Mouse (Mus musculus) stomach, embryonic 16.5 days (tissue): ENCODE results near the gene Wdr90. TPM values are rescaled to one million over a fixed set of nuclear protein-coding genes. Genes with fewer than 3 reads are reported as not detected.
A peak's percentile ranks its signal among the peaks of the same experiment; 100 is the strongest.
"Not testable (repeated sequence)": the region's sequence is repeated elsewhere in the genome, so short reads cannot be mapped to it uniquely, and the experiment has no call there.

Experiments used
- ATAC-seq: fragments of 200-750 bp; cut with Nextera tagmentation; 2 replicates; pipeline ENCODE4 v1.8.0; 2017; ENCODE audit warnings: moderate number of reproducible peaks, moderate TSS enrichment; ENCODE audit not compliant: insufficient read depth, low FRiP score
- H3K27ac ChIP-seq: fragments of 300-500 bp; sonication (generic); 2 replicates; pipeline ENCODE4 v1.5.1; 2014; ENCODE audit warnings: low read length
- H3K27me3 ChIP-seq: fragments of 300-500 bp; sonication (generic); 2 replicates; pipeline ENCODE4 v1.6.1; 2014; ENCODE audit warnings: low read length, control low read depth, mixed read lengths; ENCODE audit not compliant: control insufficient read depth, insufficient read depth
- H3K36me3 ChIP-seq: fragments of 300-500 bp; sonication (generic); 2 replicates; pipeline ENCODE4 v1.6.1; 2014; ENCODE audit warnings: low read length; ENCODE audit not compliant: control insufficient read depth, insufficient read depth
- H3K4me1 ChIP-seq: fragments of 300-500 bp; sonication (generic); 2 replicates; pipeline ENCODE4 v1.6.1; 2014; ENCODE audit warnings: low read length, control low read depth, mixed read lengths; ENCODE audit not compliant: control insufficient read depth, insufficient read depth
- H3K4me2 ChIP-seq: fragments of 300-500 bp; sonication (generic); 2 replicates; pipeline ENCODE4 v1.6.1; 2014; ENCODE audit warnings: low read depth, low read length, mixed read lengths
- H3K4me3 ChIP-seq: fragments of 300-500 bp; sonication (generic); replicated peaks from 2 replicates; pipeline ENCODE4 v1.5.1; 2014; ENCODE audit warnings: mild to moderate bottlenecking, low read length
- H3K9ac ChIP-seq: fragments of 300-500 bp; sonication (generic); 2 replicates; pipeline ENCODE4 v1.6.1; 2014; ENCODE audit warnings: low read length
- H3K9me3 ChIP-seq: fragments of 300-500 bp; sonication (generic); replicated peaks from 2 replicates; pipeline ENCODE4 v1.6.1; 2016; ENCODE audit warnings: low read length, control low read depth; ENCODE audit not compliant: control insufficient read depth
- WGBS: fragments of 180-500 bp; shearing (Covaris S2); extraction: QIAGEN DNeasy Blood & Tissue Kit; methylation state at CpG from one replicate; pipeline ENCODE4 v1.1.7; 2014; 5-methylcytosine and 5-hydroxymethylcytosine counted together
- polyA plus RNA-seq: library from polyadenylated mRNA; unstranded; fragments of >200 nt; fragmentation: Nextera tagmentation; extraction: Ambion mirVana; gene quantifications from 2 replicates; pipeline ENCODE4 v1.2.1, GENCODE M21; 2015

Wdr90 gene
- polyA plus RNA-seq, 1 experiment from 2014 or later: 22.1 TPM

DNA sequence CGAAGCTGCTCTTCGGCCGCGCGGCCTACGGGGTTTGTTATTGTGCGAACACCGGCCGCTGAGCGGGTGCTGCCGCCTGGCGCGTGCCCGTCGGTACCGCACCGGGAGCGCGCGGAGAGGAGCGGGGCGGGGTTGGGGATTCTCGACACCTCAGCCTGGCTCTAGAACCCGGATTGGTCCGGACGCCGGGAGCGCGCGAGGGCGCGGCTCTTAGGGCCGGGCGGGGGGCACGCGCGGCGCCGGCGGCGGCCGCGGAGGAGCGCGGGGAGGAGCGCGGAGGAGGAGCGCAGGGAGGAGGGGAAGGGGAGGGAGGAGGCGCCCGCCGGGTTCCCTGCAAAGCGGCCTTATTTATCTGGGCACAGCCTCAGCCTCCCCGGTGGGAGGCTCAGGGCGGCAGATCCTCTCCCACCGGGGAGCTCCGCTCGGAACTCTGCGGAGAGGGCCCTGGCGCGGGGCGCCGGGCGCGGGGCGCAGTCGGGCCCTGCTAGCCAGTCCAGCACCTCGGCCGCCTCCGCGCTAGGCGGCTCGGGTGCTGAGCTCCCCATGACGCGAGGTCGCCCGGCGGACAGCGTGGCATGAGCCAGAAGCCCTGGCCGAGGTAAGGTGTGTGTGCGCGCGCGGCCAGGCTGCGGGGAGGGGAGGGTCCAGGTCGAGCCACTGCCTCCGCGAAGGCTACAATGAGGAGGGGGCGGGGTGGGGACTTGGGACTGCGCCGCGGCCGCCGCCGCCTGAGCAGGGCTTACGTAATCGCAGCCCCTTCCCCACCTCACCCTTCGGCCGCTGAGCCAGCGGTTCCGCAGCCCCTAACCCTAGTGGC is 52.3 kb downstream of the Wdr90 start, which contains the start of gene Fbxl16:
Gene Fbxl16, plus strand, starts transcription at position 297 of the 817 bp plus-strand sequence.
- WGBS: under 1% methylated on average over 84 of the region's 100 CpGs
- Histone ChIP-seq H3K27me3 (peaks cover 27% of the 10 kb centered on the region), H3K36me3 (no peaks in the 10 kb centered on the region), H3K4me1 (0 out of 2 replicates have a peak, but pooled peaks cover 2% of the 10 kb centered on the region), H3K4me3 (peak within 1 kb of the TSS; percentile 68), H3K27ac (no peak within 1 kb of the TSS), H3K9me3 (no peaks in the 10 kb centered on the region), H3K4me2 (peak within 1 kb of the TSS; percentile 96), H3K9ac (peak within 1 kb of the TSS; percentile 79)
- ATAC-seq: peak; percentile 88

GRCm38 (mm10) chr17:25808028-25808427 is 53.3 kb downstream of the Wdr90 start:
- H3K36me3 ChIP-seq: no peaks in the 10 kb centered on the region
- no peak overlapping the region for H3K9ac ChIP-seq
- H3K9me3 ChIP-seq: no peaks in the 10 kb centered on the region
- no peak for ATAC-seq
- H3K27me3 ChIP-seq: peaks cover 27% of the 10 kb centered on the region
- H3K4me2 ChIP-seq: peak overlapping the region; percentile 96
- no peak overlapping the region for H3K4me3 ChIP-seq
- no peak overlapping the region for H3K27ac ChIP-seq
- H3K4me1 ChIP-seq: 0 out of 2 replicates have a peak, but pooled peaks cover 2% of the 10 kb centered on the region
- WGBS: 36% methylated on average over 5 of the region's 5 CpGs

DNA sequence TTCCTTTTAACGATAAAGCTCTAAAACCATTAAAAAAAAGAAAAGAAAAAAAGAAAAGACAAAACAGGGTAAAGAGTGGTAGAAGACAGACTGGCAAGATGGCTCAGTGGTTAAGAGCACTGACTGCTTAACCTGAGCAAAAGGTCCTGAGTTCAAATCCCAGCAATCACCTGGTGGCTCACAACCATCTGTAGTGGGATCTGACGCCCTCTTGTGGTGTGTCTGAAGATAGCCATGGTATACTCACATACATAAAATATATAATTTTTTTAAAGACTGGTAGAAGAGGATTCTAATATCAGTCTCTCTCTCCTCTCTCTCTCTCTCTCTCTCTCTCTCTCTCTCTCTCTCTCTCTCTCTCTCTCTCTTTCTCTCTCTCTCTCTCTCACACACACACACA is 53.8 kb downstream of the Wdr90 start:
- not testable (repeated sequence) for H3K9me3 ChIP-seq, ATAC-seq, H3K4me2 ChIP-seq, H3K36me3 ChIP-seq, H3K9ac ChIP-seq, H3K27ac ChIP-seq, H3K4me1 ChIP-seq, H3K4me3 ChIP-seq
- WGBS: 36% methylated on average over 2 of the region's 2 CpGs
- H3K27me3 ChIP-seq: peaks cover 28% of the 10 kb centered on the region

DNA sequence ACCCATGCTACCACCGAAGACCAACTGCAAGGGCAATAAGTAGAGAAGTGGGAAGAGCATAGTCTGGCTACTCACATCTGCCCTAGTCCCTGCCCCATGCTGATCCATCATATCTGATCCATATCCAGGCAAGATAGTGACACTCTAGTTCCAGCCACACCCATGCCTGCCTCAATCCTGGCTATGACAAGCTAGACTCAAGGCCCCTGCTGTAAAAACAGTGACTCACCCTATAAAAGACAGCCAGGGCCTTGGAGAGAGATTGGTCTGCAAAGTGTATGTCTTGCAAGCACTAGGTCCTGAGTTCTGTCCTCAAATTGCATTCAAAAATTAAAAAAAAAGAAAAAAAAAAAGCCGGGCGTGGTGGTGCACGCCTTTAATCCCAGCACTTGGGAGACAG is 54.8 kb downstream of the Wdr90 start:
- H3K4me1 ChIP-seq: 0 out of 2 replicates have a peak, but pooled peaks cover 2% of the 10 kb centered on the region
- no peak overlapping the region for H3K4me3 ChIP-seq
- no peak for ATAC-seq
- H3K4me2 ChIP-seq: no peak overlapping the region
- 78% methylated on average over 4 of the region's 4 CpGs for WGBS
- no peaks in the 10 kb centered on the region for H3K36me3 ChIP-seq
- H3K9ac ChIP-seq: no peak overlapping the region
- H3K27ac ChIP-seq: no peak overlapping the region
- H3K9me3 ChIP-seq: no peaks in the 10 kb centered on the region
- H3K27me3 ChIP-seq: peaks cover 29% of the 10 kb centered on the region

DNA sequence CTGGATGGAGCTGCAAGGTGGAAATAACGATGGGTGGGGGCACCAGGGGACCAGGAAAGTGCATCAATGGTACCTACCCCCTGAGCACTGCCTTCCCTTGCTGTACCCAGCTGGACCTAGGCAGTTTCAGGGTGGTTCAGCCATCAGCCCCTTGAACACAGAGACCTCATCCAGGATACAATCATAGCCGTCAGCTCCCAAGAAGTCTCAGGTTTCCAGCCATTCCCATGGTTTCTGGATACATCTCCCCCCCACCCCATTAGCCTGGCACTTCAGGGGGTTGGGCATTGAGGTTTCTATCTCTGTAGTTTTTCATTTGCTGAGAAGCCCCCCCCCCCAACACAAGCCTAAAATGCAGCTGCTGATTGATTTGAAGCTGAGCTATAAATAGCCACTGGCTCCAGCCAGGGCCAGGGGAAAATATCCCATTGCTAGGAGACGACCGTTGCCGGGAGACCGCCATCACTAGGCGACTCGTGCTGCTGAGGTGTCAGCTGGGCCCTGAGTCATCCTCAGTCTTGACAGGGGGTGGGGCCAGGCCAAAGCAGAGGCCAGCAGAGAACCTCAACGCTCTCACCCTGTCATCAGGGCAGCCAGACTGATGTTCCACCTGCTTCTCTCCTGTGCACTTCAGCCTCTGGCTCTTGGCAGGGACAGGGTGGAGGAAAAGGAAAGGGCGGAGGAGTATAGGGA is 58.3 kb downstream of the Wdr90 start:
- no peak overlapping the region for H3K4me3 ChIP-seq
- ATAC-seq: peak; percentile 71; the same call in 1 of the 2 replicates
- H3K27ac ChIP-seq: no peak overlapping the region
- H3K9me3 ChIP-seq: no peaks in the 10 kb centered on the region
- H3K4me2 ChIP-seq: no peak overlapping the region
- H3K36me3 ChIP-seq: no peaks in the 10 kb centered on the region
- peaks cover 3% of the 10 kb centered on the region for H3K27me3 ChIP-seq
- H3K9ac ChIP-seq: peak overlapping the region; percentile 7; the same call in 1 of the 2 replicates
- 12% methylated on average over 10 of the region's 10 CpGs for WGBS
- no peaks in the 10 kb centered on the region for H3K4me1 ChIP-seq

DNA sequence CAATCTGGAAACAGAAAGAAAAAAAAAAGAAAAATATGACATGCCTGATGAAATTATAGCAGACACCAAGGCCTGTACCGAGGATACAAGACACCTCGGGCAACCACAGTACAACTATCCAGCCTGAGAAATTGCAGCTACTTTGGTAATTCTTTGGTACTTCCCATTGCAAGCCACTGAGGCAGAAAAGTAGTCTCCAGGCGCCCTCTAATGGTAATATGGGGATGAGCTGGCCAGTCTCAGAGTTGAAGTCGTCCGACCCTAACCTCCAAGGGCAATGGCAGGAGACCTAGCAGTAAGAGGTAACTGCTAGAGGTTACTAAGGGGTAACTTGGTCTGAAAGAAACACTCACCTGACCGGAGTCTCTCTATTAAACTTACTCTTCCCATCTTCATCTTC is 60.3 kb downstream of the Wdr90 start:
- no peak overlapping the region for H3K4me3 ChIP-seq
- H3K36me3 ChIP-seq: no peaks in the 10 kb centered on the region
- 0 out of 2 replicates have a peak, but pooled peaks have one; percentile 48 for ATAC-seq
- H3K9me3 ChIP-seq: no peaks in the 10 kb centered on the region
- peaks cover 5% of the 10 kb centered on the region for H3K4me1 ChIP-seq
- no peak overlapping the region for H3K27ac ChIP-seq
- no peak overlapping the region for H3K4me2 ChIP-seq
- peaks cover 2% of the 10 kb centered on the region; the same call in 1 of the 2 replicates for H3K27me3 ChIP-seq
- 9% methylated on average over 6 of the region's 6 CpGs for WGBS
- no peak overlapping the region for H3K9ac ChIP-seq

GRCm38 (mm10) chr17:25796951-25797369 is 64.3 kb downstream of the Wdr90 start, which contains the start of gene Metrn:
Gene Metrn (minus strand): TSS chr17:25797136.
- peak within 1 kb of the TSS; percentile 87 for H3K4me3 ChIP-seq
- peak within 1 kb of the TSS; percentile 80 for H3K9ac ChIP-seq
- no peaks in the 10 kb centered on the region for H3K9me3 ChIP-seq
- peak; percentile 76 for ATAC-seq
- H3K27ac ChIP-seq: peak within 1 kb of the TSS; percentile 27
- no peaks in the 10 kb centered on the region for H3K36me3 ChIP-seq
- peaks cover 31% of the 10 kb centered on the region for H3K4me1 ChIP-seq
- H3K4me2 ChIP-seq: peak within 1 kb of the TSS; percentile 93
- WGBS: under 1% methylated on average over 35 of the region's 35 CpGs
- no peaks in the 10 kb centered on the region for H3K27me3 ChIP-seq

GRCm38 (mm10) chr17:25796211-25796771 is 65.0 kb downstream of the Wdr90 start:
- Histone ChIP-seq H3K27ac (peak overlapping the region; percentile 27; the same call in 1 of the 2 replicates), H3K9me3 (no peaks in the 10 kb centered on the region), H3K4me2 (peak overlapping the region; percentile 93), H3K36me3 (no peaks in the 10 kb centered on the region), H3K27me3 (no peaks in the 10 kb centered on the region), H3K4me3 (peak overlapping the region; percentile 87), H3K4me1 (peaks cover 35% of the 10 kb centered on the region), H3K9ac (peak overlapping the region; percentile 80)
- WGBS: 1% methylated on average over 37 of the region's 37 CpGs
- no peak for ATAC-seq
